8 mouse cellular contexts compared by ENCODE assay signal in genomic region chr7:46918678-46919371, GRCm38 (mm10). TPM values are rescaled to one million over a fixed set of nuclear protein-coding genes. Genes with fewer than 3 reads are reported as not detected.
DNase-seq lines count a peak whose midpoint lies in the region; ATAC-seq lines count a peak whose summit lies in the region.

No protein-coding gene starts in this region.

- peak overlapping the region; percentile 97 for H3K27ac ChIP-seq in lung, embryonic 16.5 days (ENCODE audit: low read length)
- H3K27ac ChIP-seq in hindbrain, embryonic 15.5 days (replicated peaks) = peak overlapping the region; percentile 91
- 0 out of 2 replicates have a peak overlapping the region, but pooled peaks have one; percentile 92 for H3K27ac ChIP-seq in midbrain, embryonic 12.5 days (replicated peaks)

- H3K4me1 ChIP-seq in lung, embryonic 16.5 days (replicated peaks; ENCODE audit: control insufficient read depth, insufficient read depth, low read length) = peaks cover 15% of the 10 kb centered on the region
- peaks cover 39% of the 10 kb centered on the region for H3K4me1 ChIP-seq in hindbrain, embryonic 15.5 days (replicated peaks)
- peaks cover 18% of the 10 kb centered on the region for H3K4me1 ChIP-seq in midbrain, embryonic 12.5 days

- no peaks in the 10 kb centered on the region for H3K9me3 ChIP-seq in lung, embryonic 16.5 days (ENCODE audit: control insufficient read depth, low read length)
- no peaks in the 10 kb centered on the region for H3K9me3 ChIP-seq in hindbrain, embryonic 15.5 days
- H3K9me3 ChIP-seq in midbrain, embryonic 12.5 days = no peaks in the 10 kb centered on the region

- no peak for ATAC-seq in lung, embryonic 16.5 days (ENCODE audit: low read depth)
- no peak for ATAC-seq in hindbrain, embryonic 15.5 days (ENCODE audit: low FRiP score, low read depth)
- ATAC-seq in midbrain, embryonic 12.5 days (ENCODE audit: low FRiP score, low read depth) = no peak
- no peak for ATAC-seq in granulocyte monocyte progenitor cell, adult 5-6 weeks (replicated peaks; ENCODE audit: poor library complexity, severe bottlenecking)

- H3K4me2 ChIP-seq in lung, embryonic 16.5 days (ENCODE audit: low read depth, low read length) = peak overlapping the region; percentile 76
- peak overlapping the region; percentile 79 for H3K4me2 ChIP-seq in hindbrain, embryonic 15.5 days
- H3K4me2 ChIP-seq in midbrain, embryonic 12.5 days (replicated peaks) = peak overlapping the region; percentile 66

- 0 out of 2 replicates have a peak, but pooled peaks cover 2% of the 10 kb centered on the region for H3K36me3 ChIP-seq in lung, embryonic 16.5 days (ENCODE audit: control insufficient read depth, insufficient read depth, low read length)
- H3K36me3 ChIP-seq in hindbrain, embryonic 15.5 days = no peaks in the 10 kb centered on the region
- peaks cover 13% of the 10 kb centered on the region for H3K36me3 ChIP-seq in midbrain, embryonic 12.5 days

- no peaks in the 10 kb centered on the region for H3K27me3 ChIP-seq in lung, embryonic 16.5 days (ENCODE audit: control insufficient read depth, insufficient read depth, low read depth, low read length)
- no peaks in the 10 kb centered on the region for H3K27me3 ChIP-seq in hindbrain, embryonic 15.5 days
- no peaks in the 10 kb centered on the region for H3K27me3 ChIP-seq in midbrain, embryonic 12.5 days

- DNase-seq in lung, postnatal 25 days (ENCODE audit: low spot score) = no peak
- peak; percentile 49 for DNase-seq in c-Kit-positive CD71-positive TER-119-positive erythroid progenitor cells, embryonic 14.5 days (ENCODE audit: low spot score)
- DNase-seq in ovary, postnatal 10 days (ENCODE audit: low spot score) = no peak
- no peak for DNase-seq in adrenal gland, postnatal 25 days

- 10% methylated on average over 13 of the region's 13 CpGs for WGBS in lung, embryonic 16.5 days
- 18% methylated on average over 13 of the region's 13 CpGs for WGBS in hindbrain, embryonic 15.5 days
- 18% methylated on average over 13 of the region's 13 CpGs for WGBS in midbrain, embryonic 12.5 days

- H3K4me3 ChIP-seq in lung, embryonic 16.5 days (ENCODE audit: low read length) = peak overlapping the region; percentile 66
- H3K4me3 ChIP-seq in hindbrain, embryonic 15.5 days = peak overlapping the region; percentile 61
- H3K4me3 ChIP-seq in midbrain, embryonic 12.5 days = peak overlapping the region; percentile 92

- H3K9ac ChIP-seq in lung, embryonic 16.5 days (ENCODE audit: low read length) = peak overlapping the region; percentile 81
- peak overlapping the region; percentile 90 for H3K9ac ChIP-seq in hindbrain, embryonic 15.5 days
- peak overlapping the region; percentile 94 for H3K9ac ChIP-seq in midbrain, embryonic 12.5 days (replicated peaks)

RNA-seq across cellular contexts. Expression of gene Tsg101, which starts 0.9 kb away (rescaled TPM):
- polyA plus RNA-seq in lung, embryonic 16.5 days (2015; fragmentation: Nextera tagmentation; extraction: Ambion mirVana) = 153 and 165 TPM in 2 replicates
- polyA plus RNA-seq in hindbrain, embryonic 15.5 days (2015; fragmentation: Nextera tagmentation; extraction: Ambion mirVana) = 326 and 342 TPM in 2 replicates
- polyA plus RNA-seq in midbrain, embryonic 12.5 days (2016; fragmentation: Nextera tagmentation; extraction: Ambion mirVana) = 318 and 322 TPM in 2 replicates
- total RNA-seq in adrenal gland, postnatal 25 days (2021) = 88.4 and 93.9 TPM in 2 replicates
- total RNA-seq in granulocyte monocyte progenitor cell, adult 5-6 weeks (2014; fragmentation: Nextera tagmentation) = 79.0 and 140 TPM in 2 replicates
- 33.1 and 43.8 TPM in 2 replicates for total RNA-seq in granulocyte monocyte progenitor cell, adult 5-6 weeks (2017)

RNA-seq across cellular contexts. Expression of gene Uevld, which starts 39.5 kb away (rescaled TPM):
- polyA plus RNA-seq in lung, embryonic 16.5 days (2015; fragmentation: Nextera tagmentation; extraction: Ambion mirVana) = 15.0 and 16.6 TPM in 2 replicates
- 4.5 and 5.6 TPM in 2 replicates for polyA plus RNA-seq in hindbrain, embryonic 15.5 days (2015; fragmentation: Nextera tagmentation; extraction: Ambion mirVana)
- 11.8 and 12.1 TPM in 2 replicates for polyA plus RNA-seq in midbrain, embryonic 12.5 days (2016; fragmentation: Nextera tagmentation; extraction: Ambion mirVana)
- 16.7 and 19.1 TPM in 2 replicates for total RNA-seq in adrenal gland, postnatal 25 days (2021)
- total RNA-seq in granulocyte monocyte progenitor cell, adult 5-6 weeks (2014; fragmentation: Nextera tagmentation) = 8.7 and 13.5 TPM in 2 replicates
- total RNA-seq in granulocyte monocyte progenitor cell, adult 5-6 weeks (2017) = 9.8 and 12.9 TPM in 2 replicates

RNA-seq across cellular contexts. Expression of gene Ldhc, which starts 57.8 kb away (rescaled TPM):
- 0.14 and 0.67 TPM in 2 replicates for polyA plus RNA-seq in lung, embryonic 16.5 days (2015; fragmentation: Nextera tagmentation; extraction: Ambion mirVana)
- polyA plus RNA-seq in hindbrain, embryonic 15.5 days (2015; fragmentation: Nextera tagmentation; extraction: Ambion mirVana) = 0.30 and 0.34 TPM in 2 replicates
- 0.22 TPM in 1 of 2 replicates, not detected in the other for polyA plus RNA-seq in midbrain, embryonic 12.5 days (2016; fragmentation: Nextera tagmentation; extraction: Ambion mirVana)
- total RNA-seq in adrenal gland, postnatal 25 days (2021) = not detected in 2 replicates
- total RNA-seq in granulocyte monocyte progenitor cell, adult 5-6 weeks (2014; fragmentation: Nextera tagmentation) = 3.5 TPM in 1 of 2 replicates, not detected in the other
- 1.2 TPM in 1 of 2 replicates, not detected in the other for total RNA-seq in granulocyte monocyte progenitor cell, adult 5-6 weeks (2017)
